Mouse (Mus musculus): ENCODE measurements around the gene Eif3c. TPM values are rescaled to one million over a fixed set of nuclear protein-coding genes. Genes with fewer than 3 reads are reported as not detected.

Eif3c gene
- polyA plus RNA-seq (2016; fragmentation: Nextera tagmentation; extraction: Ambion mirVana): 185 and 213 TPM in 2 replicates

- Histone ChIP-seq H3K36me3 (peaks cover 38% of the 10 kb centered on the region), H3K4me3 (peak within 1 kb of the TSS; percentile 100), H3K27ac (peak within 1 kb of the TSS; percentile 92), H3K9me3 (no peaks in the 10 kb centered on the region), H3K27me3 (ENCODE audit: insufficient read depth, poor library complexity, severe bottlenecking) (no peaks in the 10 kb centered on the region), H3K4me1 (replicated peaks) (peaks cover 12% of the 10 kb centered on the region; the same call in 1 of the 2 replicates)
- peak; percentile 88 for DNase-seq (ENCODE audit: low spot score)
- under 1% methylated on average over 46 of the region's 46 CpGs for WGBS
These were observed at the start of gene Eif3c for GRCm38 (mm10) chr7:126566094-126566765. Eif3c (minus strand) TSS chr7:126566411.

- H3K36me3 ChIP-seq: no peaks in the 10 kb centered on the region
- H3K4me3 ChIP-seq: no peak overlapping the region
- H3K27ac ChIP-seq: no peak overlapping the region
- H3K9me3 ChIP-seq: no peaks in the 10 kb centered on the region
- 76% methylated on average over 3 of the region's 3 CpGs for WGBS
- no peaks in the 10 kb centered on the region for H3K27me3 ChIP-seq (ENCODE audit: insufficient read depth, poor library complexity, severe bottlenecking)
- no peaks in the 10 kb centered on the region for H3K4me1 ChIP-seq (replicated peaks)
- no peak for DNase-seq (ENCODE audit: low spot score)
These were observed 46.5 kb upstream of the Eif3c start for GRCm38 (mm10) chr7:126612736-126613135.

DNA sequence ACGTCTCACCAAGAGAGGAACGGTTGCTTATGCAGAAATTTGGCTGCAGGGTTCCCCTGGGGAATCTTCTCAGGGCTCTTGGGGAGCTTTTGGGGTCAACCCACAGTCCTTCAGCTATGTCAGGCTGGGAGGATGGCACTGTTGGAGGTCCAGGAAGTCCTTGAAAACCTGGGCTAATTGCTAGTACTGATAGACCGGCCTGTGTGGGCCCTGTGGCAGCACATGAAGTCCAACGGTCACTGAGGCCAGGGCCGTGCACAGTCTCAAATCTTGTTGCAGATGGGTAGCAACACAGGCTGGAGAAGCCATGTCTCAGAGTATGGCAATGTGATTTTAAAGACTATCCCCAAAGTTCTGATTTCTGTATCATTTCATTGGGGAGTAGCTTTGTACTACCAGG is 41.6 kb upstream of the Eif3c start:
- Histone ChIP-seq H3K27ac (no peak overlapping the region), H3K4me1 (replicated peaks) (no peaks in the 10 kb centered on the region), H3K36me3 (no peaks in the 10 kb centered on the region), H3K27me3 (ENCODE audit: insufficient read depth, poor library complexity, severe bottlenecking) (no peaks in the 10 kb centered on the region), H3K9me3 (no peaks in the 10 kb centered on the region), H3K4me3 (no peak overlapping the region)
- 84% methylated on average over 5 of the region's 5 CpGs for WGBS
- DNase-seq (ENCODE audit: low spot score): no peak

DNA sequence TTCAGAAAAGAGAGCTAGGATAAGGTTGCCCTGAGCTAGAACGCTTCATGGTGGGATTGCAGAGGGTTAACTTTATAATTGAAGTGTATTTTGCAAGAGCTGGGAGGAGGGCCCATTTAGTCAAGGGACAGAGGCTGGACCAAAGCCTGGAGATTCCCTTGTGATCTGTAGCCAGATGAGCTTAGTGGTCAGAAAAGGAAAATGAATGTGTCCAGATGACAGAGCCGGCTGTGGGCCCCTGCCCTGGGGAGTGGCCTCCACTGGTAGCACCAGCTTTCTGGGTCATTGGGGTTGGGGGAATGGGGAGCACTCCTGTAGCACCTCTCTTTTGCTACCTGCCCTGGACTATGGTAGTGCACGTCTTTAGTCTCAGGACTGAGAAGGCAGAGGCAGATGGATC is 40.9 kb upstream of the Eif3c start:
- no peak for DNase-seq (ENCODE audit: low spot score)
- no peaks in the 10 kb centered on the region for H3K4me1 ChIP-seq (replicated peaks)
- no peak overlapping the region for H3K4me3 ChIP-seq
- H3K27me3 ChIP-seq (ENCODE audit: insufficient read depth, poor library complexity, severe bottlenecking): no peaks in the 10 kb centered on the region
- no peaks in the 10 kb centered on the region for H3K36me3 ChIP-seq
- no peak overlapping the region for H3K27ac ChIP-seq
- WGBS: 84% methylated on average over 3 of the region's 3 CpGs
- no peaks in the 10 kb centered on the region for H3K9me3 ChIP-seq

- Histone ChIP-seq H3K4me1 (replicated peaks) (peaks cover 2% of the 10 kb centered on the region), H3K9me3 (no peaks in the 10 kb centered on the region), H3K4me3 (no peak overlapping the region), H3K27ac (no peak overlapping the region), H3K36me3 (no peaks in the 10 kb centered on the region), H3K27me3 (ENCODE audit: insufficient read depth, poor library complexity, severe bottlenecking) (no peaks in the 10 kb centered on the region)
- no peak for DNase-seq (ENCODE audit: low spot score)
- WGBS: 92% methylated on average over 5 of the region's 5 CpGs
These were observed 40.4 kb upstream of the Eif3c start for GRCm38 (mm10) chr7:126606611-126607010.

DNA sequence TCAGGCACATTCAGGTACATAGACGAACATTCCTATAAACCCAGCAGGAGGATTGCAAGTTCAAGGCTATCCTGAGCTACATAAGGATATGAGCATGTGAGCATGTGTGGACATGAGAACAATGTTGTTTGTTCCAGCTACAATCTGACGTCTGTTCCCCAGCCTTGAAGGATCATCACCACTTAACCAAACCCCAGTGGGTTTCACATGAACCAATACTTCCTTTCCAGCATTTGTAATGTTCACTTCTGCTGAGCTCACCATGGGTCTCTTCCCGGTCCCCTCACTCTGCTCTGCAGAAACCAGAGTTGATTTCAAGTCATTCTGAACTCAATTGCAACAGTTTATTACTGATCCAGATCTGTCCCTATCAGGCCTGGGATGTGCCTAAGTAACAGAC is 36.4 kb upstream of the Eif3c start:
- Histone ChIP-seq H3K4me1 (replicated peaks) (peaks cover 9% of the 10 kb centered on the region), H3K9me3 (no peaks in the 10 kb centered on the region), H3K4me3 (no peak overlapping the region), H3K27ac (no peak overlapping the region), H3K27me3 (ENCODE audit: insufficient read depth, poor library complexity, severe bottlenecking) (no peaks in the 10 kb centered on the region), H3K36me3 (no peaks in the 10 kb centered on the region)
- DNase-seq (ENCODE audit: low spot score): no peak
- WGBS: 87% methylated on average over 3 of the region's 3 CpGs

- WGBS: 31% methylated on average over 5 of the region's 5 CpGs
- Histone ChIP-seq H3K27me3 (ENCODE audit: insufficient read depth, poor library complexity, severe bottlenecking) (no peaks in the 10 kb centered on the region), H3K4me3 (no peak overlapping the region), H3K4me1 (replicated peaks) (peaks cover 9% of the 10 kb centered on the region), H3K27ac (no peak overlapping the region), H3K36me3 (no peaks in the 10 kb centered on the region), H3K9me3 (no peaks in the 10 kb centered on the region)
- no peak for DNase-seq (ENCODE audit: low spot score)
These were observed 35.7 kb upstream of the Eif3c start for GRCm38 (mm10) chr7:126601896-126602295.

DNA sequence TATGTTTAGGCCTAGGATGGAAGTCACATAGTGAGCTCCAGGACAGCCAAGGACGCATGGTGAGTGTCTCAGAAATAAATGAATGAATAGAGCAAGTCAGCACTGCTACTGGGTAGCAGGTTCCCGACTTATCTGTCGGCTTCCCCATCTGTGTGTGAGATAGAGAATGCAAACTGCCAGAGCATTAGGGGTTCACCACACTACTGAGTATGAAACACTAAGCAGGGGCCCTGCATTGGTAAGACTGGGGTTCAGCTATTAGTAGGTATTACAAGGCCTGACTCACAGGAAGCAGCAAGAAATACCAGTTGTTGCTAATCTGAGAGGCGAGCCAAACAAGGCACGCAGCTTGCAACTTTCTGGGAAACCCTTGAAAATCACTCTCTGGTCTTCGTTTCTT is 32.7 kb upstream of the Eif3c start:
- DNase-seq (ENCODE audit: low spot score): no peak
- H3K4me3 ChIP-seq: no peak overlapping the region
- H3K36me3 ChIP-seq: no peaks in the 10 kb centered on the region

GRCm38 (mm10) chr7:126596414-126596813 is 30.2 kb upstream of the Eif3c start:
- Histone ChIP-seq H3K27me3 (ENCODE audit: insufficient read depth, poor library complexity, severe bottlenecking) (peaks cover 3% of the 10 kb centered on the region; the same call in 1 of the 2 replicates), H3K4me1 (replicated peaks) (peaks cover 5% of the 10 kb centered on the region; the same call in 1 of the 2 replicates), H3K9me3 (no peaks in the 10 kb centered on the region), H3K27ac (no peak overlapping the region), H3K4me3 (no peak overlapping the region), H3K36me3 (no peaks in the 10 kb centered on the region)
- WGBS: 69% methylated on average over 6 of the region's 6 CpGs
- DNase-seq (ENCODE audit: low spot score): no peak

More for the DNA sequence above, 32.7 kb upstream of the Eif3c start:
- no peaks in the 10 kb centered on the region for H3K27me3 ChIP-seq (ENCODE audit: insufficient read depth, poor library complexity, severe bottlenecking)
- peaks cover 9% of the 10 kb centered on the region for H3K4me1 ChIP-seq (replicated peaks)
- no peak overlapping the region for H3K27ac ChIP-seq
- WGBS: 83% methylated on average over 6 of the region's 6 CpGs
- no peaks in the 10 kb centered on the region for H3K9me3 ChIP-seq

DNA sequence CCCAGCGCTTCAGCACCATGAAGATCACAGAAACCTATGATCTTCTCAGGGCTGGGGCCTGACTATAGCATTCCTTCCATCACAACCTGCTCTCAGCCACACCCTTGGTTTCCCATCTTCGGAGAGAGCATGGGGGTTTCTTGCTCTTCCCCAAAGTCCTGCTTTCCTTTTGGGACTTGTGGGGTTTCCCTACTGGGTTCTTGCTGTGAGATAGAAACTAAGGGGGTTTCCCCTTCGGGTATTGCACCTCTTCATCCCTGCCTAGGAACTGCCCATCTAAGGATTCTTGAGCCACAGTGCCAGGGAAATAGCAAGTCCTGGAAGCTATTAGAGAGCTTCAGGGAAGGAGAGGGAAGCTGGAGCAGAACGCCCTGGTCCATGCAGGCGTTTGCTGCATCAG is 29.7 kb upstream of the Eif3c start:
- no peak overlapping the region for H3K4me3 ChIP-seq
- no peaks in the 10 kb centered on the region for H3K9me3 ChIP-seq
- no peak for DNase-seq (ENCODE audit: low spot score)
- no peak overlapping the region for H3K27ac ChIP-seq
- peaks cover 3% of the 10 kb centered on the region; the same call in 1 of the 2 replicates for H3K27me3 ChIP-seq (ENCODE audit: insufficient read depth, poor library complexity, severe bottlenecking)
- no peaks in the 10 kb centered on the region for H3K4me1 ChIP-seq (replicated peaks)
- no peaks in the 10 kb centered on the region for H3K36me3 ChIP-seq
- WGBS: 85% methylated on average over 5 of the region's 5 CpGs

GRCm38 (mm10) chr7:126594862-126595561 is 28.8 kb upstream of the Eif3c start, which contains the start of gene Il27:
Il27 (minus strand) TSS chr7:126594941.
- Histone ChIP-seq H3K27ac (no peak within 1 kb of the TSS), H3K36me3 (no peaks in the 10 kb centered on the region), H3K4me1 (replicated peaks) (no peaks in the 10 kb centered on the region), H3K4me3 (no peak within 1 kb of the TSS), H3K27me3 (ENCODE audit: insufficient read depth, poor library complexity, severe bottlenecking) (peaks cover 3% of the 10 kb centered on the region; the same call in 1 of the 2 replicates), H3K9me3 (no peaks in the 10 kb centered on the region)
- WGBS: 79% methylated on average over 11 of the region's 11 CpGs
- no peak for DNase-seq (ENCODE audit: low spot score)

- 3% methylated on average over 16 of the region's 16 CpGs for WGBS
- H3K27ac ChIP-seq: peak overlapping the region; percentile 77
- H3K4me1 ChIP-seq (replicated peaks): peaks cover 26% of the 10 kb centered on the region
- peak overlapping the region; percentile 35 for H3K4me3 ChIP-seq
- no peaks in the 10 kb centered on the region for H3K9me3 ChIP-seq
- peak; percentile 78 for DNase-seq (ENCODE audit: low spot score)
- H3K27me3 ChIP-seq (ENCODE audit: insufficient read depth, poor library complexity, severe bottlenecking): peaks cover 44% of the 10 kb centered on the region
- no peaks in the 10 kb centered on the region for H3K36me3 ChIP-seq
These were observed 21.6 kb upstream of the Eif3c start for GRCm38 (mm10) chr7:126587779-126588178.

DNA sequence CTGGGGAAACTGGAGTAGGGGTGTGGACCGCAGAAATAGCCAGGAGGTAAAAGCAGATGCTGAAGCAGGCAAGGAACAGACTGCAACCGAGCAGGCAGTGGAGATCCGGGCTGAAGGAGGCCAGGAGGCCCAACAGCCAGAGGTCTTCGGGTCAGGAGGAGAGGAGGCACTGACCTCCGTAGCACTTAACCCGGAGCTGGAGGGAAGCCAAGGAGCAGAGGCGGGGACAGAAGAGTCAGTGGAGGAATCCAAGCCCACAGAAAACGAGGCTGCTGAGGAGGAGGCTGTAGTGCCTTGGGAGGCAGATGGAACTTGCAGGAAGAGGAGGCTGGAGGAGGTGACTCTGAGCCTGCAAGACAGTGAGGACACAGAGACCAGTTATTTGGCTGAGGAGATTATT is 20.6 kb upstream of the Eif3c start:
- no peak for DNase-seq (ENCODE audit: low spot score)
- no peaks in the 10 kb centered on the region for H3K36me3 ChIP-seq
- no peak overlapping the region for H3K4me3 ChIP-seq
- peaks cover 35% of the 10 kb centered on the region for H3K4me1 ChIP-seq (replicated peaks)
- peak overlapping the region; percentile 35; the same call in 1 of the 2 replicates for H3K27ac ChIP-seq
- WGBS: 68% methylated on average over 8 of the region's 8 CpGs
- H3K27me3 ChIP-seq (ENCODE audit: insufficient read depth, poor library complexity, severe bottlenecking): peaks cover 42% of the 10 kb centered on the region
- no peaks in the 10 kb centered on the region for H3K9me3 ChIP-seq

Data from hindbrain, embryonic 10.5 days (tissue).